Mouse (Mus musculus): Measurements from ENCODE around the gene Dnajb3.
A peak's percentile ranks its signal among the peaks of the same experiment; 100 is the strongest.
"Not testable (repeated sequence)": the region's sequence is repeated elsewhere in the genome, so short reads cannot be mapped to it uniquely, and the experiment has no call there.

The Dnajb3 gene

DNA sequence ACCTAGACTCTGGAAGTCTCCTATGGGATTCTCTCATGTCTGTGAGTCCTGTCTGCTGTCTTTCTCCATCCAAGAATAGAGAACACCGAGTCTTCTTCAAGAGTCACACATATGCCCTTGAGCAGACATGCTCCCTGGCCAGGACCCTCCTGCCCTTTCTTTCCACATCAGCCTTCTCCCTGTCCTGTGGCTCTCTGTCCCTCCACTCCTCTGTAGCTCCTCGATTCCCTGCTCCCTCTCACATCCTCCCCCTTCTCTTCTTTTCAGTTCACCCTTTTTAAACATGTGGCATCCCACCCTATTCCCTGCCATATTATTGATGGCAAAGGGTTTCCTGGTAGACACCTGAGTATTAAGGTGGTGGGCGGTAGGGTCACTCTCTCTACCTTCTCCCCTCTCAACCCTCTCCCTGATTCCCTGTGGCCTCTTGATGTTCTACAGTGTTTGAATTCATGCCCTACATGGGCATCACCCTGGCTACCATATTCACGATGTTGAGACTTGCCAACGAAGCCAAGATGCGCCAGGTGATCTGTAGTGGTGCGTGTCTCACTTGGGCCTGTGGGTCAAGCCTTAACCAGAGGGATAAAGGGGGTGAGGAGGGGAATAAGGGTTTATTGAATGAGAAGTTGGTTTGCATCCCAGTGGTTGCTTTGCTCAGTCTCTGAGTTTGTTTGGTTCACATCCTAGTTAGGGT is 26.4 kb upstream of the Dnajb3 start:
- DNase-seq = peak; percentile 8 to 9

DNA sequence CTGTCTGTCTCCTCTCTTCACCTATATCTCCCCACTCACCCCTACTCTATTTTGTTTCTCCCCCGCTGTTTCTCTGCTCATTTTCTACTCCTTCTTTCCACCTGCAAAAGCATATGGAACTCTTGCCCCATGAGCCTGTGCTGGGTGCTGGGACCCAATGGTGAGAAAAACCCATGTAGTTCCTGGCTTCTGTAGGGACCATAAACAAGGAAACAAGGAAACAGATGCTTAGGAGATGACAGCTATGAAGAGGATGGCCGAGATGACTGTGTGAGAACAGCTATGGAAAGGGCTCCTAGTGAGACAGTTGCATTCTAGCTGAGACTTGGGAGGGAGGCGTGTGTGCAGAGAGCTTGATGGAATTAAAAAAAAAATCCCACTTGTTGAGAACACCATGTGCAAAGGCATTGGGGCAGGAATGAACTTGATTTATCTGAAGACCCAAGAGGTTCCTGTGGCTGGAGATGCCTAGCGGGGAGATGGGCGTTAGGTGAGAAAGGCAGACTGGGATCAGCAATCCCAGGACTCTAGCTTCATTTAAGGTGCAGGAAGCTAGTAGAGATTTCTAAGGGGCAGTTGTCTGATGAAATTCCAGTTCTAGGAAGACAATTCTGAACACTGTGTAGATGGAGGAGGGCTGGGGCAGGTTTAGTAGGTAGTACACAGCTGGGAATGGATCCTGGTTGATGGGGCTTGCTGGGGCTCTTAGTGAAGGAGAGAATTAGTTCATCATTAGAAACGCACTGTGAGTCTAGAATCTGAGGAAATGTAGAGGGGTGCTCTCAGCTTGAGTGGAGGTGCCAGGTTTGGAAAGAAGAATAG is 25.6 kb upstream of the Dnajb3 start:
- peak; percentile 5 to 7 for DNase-seq

DNA sequence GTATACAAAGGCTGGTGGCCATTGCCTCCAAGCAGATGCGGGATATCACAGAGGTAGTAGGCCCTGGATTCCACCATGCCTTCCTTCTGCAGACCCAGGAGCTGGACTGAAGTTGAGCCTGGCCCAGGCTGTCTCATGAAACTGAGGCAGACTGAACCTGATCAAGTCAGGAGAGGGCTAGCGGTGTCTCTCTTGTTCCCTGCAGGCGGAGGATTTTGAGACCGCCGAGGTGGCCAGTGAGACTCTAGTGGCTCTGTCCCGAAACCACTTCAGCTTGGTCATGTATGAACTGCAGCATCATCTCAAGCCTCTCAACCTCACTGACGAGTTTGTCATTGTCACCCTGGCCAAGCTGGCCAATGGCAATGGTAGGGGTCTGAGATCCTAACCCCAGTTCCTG is 24.8 kb upstream of the Dnajb3 start:
- peak; percentile 6 to 14 for DNase-seq

DNA sequence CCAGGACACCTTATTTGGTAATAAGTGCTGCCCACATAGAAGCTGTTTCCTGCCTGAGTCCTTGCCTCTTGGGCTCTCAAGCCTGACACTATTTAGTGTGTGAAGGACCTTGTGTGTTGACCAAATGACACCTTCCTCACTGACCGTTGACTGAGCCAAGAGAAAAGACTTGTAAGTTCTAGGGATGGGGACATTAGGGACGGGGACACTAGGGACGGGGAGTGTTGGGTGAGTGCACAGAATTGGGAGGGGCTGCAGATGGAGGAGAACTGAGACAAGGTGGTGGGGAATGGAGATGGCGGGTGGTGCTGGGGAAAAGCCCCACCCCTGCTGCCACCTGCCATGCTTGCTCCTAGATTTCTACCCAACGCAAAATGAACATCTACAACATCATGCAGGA is 24.4 kb upstream of the Dnajb3 start:
- peak; percentile 4 to 12 for DNase-seq

DNA sequence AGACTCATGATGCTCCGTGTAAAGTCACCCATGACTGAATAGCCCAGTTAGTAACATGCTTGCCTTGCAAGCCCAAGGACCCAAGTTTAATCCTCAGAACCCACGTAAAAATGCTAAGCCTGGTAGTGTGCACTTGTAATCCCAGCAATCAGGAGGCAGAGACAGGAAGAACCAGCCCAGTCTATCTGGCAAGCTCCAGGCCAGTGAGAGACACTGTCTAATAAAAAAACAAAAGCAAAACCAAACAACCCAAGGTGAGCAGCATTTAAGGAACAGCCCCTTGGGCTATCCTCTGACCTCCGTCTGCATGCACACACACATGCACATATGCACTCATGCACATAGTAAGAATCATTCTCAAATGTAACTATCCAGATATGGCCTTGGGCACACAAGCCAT is 24.0 kb upstream of the Dnajb3 start:
- DNase-seq = peak in 1 of 2 experiments; percentile 6

DNA sequence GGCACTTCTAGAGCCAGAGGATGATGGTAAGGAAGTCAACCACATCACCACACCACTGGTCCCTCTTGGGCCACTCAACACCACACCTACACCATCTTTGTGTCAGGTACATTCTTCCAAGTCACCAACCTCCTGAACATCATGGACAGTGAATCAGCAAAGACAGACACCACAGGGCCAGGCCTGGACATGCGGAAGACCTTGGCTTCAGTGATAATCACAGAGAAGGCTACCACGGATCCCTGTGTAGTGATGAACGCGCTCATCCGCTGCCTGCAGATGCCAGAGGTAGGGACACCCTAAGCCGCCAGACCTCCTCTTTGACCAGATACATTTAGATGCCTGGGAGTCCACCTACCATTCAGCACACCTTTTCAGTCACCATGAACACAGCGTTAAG is 22.5 kb upstream of the Dnajb3 start:
- DNase-seq = peak; percentile 10 to 16

DNA sequence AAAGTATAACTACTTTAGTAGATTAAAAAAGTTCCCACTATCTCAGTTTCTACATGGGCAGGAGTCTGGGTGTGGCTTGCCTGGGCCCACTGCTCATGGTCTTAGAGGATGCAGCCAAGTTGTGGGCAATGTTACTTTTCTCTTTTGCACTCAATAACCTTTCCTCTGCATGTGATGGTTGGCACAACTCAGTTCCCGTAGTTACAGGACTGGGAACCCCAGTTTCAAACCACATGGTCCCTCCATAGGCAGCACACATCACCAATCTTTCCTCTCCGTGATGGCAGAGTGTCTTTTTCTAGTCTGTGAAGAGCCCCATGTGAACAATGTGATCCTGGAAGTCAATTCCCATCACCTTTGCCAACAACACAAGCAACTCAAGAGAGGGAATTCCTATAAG is 21.9 kb upstream of the Dnajb3 start:
- DNase-seq = peak in 1 of 2 experiments; percentile 6

DNA sequence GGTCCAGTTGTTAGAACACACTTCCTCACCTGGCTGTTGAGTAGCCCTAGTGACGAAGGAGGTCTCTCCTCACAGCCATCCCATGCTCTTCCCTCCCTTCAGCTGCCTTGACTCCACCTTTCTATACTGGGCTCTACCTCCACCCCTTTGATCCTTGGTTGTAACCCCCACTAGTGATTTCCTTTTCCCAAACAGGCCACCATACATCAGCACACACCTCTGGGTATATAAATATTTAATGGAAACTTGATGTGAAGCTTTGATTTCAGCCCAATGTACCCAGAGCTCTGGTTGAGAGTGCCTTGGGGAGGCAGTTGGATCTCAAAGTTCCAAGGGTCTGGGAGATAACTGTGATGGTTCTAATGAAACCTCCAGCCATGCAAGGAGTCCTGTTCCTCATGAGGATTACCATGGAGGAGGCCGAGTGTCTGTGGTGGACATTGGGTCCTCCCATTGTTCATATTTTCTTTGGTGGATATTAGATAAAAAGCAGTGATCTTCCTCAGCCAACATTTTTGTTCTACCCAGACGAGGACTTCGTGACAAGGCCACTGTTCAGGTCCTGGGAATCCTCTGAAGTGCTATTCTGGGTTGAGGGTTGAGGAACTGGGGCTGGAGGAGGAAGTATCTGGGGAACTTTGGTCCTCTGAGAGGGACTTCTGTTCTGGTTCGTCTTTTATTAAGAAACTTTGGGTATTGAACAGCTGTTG is 21.2 kb upstream of the Dnajb3 start, which contains the start of gene Mroh2a:
Gene Mroh2a (plus strand): TSS at position 317 of the 710 bp plus-strand sequence.
- peak in 1 of 2 experiments; percentile 26 for DNase-seq

DNA sequence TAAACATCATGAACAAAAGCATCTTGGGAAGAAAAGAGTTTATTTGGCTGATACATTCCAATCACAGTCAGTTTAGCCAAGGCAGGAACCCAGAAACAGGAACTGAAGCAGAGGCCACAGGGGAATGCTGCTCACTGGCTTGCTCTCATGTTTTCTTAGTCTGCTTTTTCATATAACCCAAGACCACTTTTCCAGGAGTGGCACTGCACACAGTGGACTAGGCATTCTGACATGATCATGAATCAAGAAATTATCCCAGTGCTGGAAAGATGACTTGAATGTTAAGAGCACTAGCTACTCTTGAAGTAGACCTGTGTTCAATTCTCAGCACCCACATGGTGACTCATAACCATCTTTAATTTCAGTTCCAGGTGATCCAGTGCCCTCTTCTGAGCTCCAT is 20.2 kb upstream of the Dnajb3 start:
- no peak for DNase-seq

DNA sequence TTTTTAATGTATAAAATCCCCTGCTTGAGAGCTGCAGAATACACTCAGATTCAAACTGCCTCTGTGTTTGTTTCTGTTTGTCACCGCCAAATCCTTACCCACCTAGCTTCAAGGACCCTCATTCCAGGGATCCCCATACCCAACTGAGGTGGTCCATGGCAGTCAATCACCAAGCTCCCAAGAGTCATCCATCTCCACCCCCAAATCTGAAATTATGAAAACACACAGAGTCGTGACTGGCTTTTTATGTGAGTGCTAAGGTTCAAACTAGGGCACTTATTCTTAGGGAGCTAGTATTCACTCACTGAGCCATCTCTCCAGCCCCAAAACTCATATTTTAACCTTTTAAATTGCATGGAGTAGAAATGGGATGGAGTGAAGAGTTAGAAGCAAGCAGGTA is 19.7 kb upstream of the Dnajb3 start:
- DNase-seq = not testable (repeated sequence)

DNA sequence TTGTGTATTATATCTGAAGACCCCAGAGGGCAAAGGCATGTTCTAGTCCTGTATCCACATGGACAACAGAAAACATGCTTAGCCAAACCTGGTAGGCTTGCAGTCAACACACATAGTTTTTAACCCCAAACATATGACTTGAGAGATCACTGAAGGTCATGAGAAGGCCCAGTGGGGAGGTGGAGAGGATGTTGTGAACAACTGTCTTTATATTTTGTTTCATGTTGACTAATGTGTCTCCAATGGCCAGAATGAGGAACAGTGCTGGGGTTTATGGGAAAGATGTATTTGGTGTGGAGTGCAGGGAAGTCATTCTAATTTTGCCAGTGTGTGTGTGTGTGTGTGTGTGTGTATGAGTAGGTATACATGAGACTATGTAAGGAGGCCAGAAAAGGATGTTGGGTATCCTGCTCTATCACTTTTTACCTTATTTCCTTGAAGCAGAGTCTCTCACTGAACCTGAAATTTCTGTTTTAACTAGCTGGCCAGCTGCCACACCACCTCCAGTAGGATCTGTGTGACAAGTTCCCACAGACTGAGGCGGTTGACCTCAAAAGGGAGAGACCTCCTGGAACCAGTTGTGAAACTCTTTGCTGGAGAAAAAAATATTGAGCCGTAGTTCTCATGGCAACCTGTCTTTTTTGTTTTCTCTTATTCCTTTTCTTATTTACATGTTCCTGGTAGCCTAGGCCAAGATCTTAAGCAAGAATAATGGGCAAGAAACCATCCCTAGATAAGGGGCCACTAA is 18.6 kb upstream of the Dnajb3 start:
- no peak for DNase-seq

DNA sequence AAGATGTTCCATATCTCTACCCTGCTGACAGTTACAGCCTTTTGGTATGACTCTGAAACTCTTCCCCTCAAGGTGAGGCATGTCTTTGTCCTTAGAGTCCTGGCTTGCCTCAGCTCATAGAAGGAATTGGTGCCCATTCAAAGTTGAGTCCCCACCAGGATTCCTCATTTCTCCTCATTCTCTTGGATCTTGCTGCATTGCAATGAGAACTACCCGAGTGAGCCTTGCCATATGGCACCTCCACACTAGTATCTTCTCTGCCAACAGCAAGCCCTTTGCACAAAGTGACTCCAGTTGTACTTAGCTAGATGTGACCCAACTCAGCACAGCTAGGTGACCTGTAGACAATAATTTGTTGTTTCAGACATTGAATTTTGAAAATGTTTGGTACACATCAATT is 18.0 kb upstream of the Dnajb3 start:
- DNase-seq = no peak

DNA sequence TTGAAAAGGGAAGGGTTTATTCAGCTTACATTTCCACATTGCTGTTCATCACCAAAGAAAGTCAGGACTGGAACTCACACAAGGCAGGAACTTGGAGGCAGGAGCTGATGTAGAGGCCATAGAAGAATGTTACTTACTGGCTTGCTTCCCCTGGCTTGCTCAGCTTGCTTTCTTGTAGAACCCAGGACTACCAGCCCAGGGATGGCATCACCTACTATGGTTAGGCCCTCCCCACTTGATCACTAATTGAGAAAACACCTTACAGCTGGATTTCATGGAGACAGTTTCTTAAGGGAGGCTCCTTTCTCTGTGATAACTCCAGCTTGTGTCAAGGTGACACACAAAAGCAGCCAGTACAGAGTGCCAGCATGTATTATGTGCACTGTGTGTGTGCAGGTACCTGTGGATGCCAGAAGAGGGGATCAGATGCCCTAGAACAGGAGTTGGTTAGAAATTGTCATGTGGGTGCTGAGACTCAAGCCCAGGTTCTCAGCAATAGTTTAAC is 17.5 kb upstream of the Dnajb3 start:
- peak in 1 of 2 experiments; percentile 6 for DNase-seq

DNA sequence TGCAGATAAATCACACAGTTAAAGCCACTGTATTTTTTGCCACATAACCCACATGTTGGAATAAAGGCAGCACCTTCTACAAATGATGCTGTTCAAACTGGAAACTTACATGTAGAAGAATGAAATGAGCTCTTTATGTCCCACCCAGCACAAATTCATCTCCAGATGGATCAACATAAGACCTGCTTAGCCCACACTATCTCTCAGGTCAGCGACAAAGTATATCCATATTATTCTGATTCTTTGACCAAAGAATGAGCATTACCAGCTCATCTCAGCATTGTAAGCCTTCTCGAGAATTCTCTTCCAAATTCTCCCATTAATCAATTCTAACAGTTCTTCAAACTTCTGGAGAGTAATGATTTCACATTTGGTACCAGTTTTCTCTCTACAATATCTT is 16.6 kb upstream of the Dnajb3 start:
- no peak for DNase-seq

DNA sequence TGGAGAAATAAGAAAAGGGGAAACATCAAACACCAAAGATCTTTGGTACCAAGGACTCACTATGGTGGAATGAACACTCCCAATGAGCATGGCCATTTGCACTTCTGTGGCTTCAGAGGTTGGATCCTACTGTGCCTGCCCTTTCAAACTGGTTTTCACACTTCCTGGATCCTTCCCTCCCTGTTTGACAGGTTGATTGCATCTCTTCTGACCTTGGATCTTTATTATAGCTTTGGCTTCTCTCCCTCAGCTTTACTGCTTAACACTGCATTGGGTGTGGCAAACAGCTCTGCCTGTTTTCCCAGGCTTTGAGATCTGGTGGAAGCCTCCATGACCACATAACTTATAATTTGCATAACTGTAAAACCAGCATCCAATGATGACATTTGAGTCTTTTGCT is 14.8 kb upstream of the Dnajb3 start:
- DNase-seq = no peak

DNA sequence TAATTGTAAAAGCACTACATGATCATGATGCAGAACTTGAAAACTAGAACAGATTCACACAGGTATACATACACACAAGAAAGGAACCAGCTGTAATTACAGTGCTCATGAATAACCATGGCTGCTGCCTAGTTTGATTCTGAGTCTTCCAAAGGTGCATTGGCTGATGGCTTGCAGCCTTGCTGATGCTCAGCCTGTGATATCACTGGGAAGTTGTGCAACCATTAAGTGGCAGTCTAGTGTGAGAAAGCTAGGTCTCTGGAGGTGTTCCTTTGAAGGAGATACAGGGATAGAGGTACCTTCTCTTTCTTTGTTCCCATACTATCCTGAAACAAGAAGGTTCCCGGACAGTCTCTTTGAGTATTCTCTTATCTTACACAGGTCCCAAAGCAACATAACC is 13.5 kb upstream of the Dnajb3 start:
- DNase-seq = no peak

DNA sequence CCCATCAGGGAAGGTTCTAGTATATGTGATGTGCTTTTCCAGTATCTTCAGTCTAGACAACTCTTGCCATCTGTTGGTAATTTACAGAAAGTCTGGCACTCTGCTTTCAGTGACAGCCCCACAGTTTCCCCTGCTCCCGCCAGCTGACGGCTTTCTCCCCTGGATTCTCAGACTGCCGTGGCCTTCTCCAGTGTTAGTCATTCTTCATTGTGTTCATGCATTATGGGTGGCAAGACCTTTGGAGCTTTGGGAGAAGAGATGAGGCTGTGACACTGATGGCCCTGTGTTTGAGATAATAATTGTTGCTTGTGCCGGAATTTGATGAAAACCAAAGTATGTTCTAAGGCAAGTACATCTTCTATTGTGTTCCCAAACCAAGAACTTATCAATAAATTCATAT is 13.0 kb upstream of the Dnajb3 start:
- DNase-seq = no peak

DNA sequence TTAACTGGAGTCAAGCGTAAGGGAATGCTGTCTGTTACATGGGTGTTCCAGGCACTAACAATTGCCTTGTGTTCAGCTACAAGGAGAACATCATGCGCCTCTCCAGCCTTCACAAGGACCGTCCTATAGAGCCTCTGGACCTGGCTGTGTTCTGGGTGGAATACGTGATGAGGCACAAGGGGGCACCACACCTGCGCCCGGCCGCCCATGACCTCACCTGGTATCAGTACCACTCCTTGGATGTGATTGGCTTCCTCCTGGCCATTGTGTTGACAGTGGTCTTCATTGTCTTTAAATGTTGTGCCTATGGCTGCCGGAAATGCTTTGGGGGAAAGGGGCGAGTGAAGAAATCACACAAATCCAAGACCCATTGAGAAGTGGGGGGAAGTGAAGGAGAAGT is 12.5 kb upstream of the Dnajb3 start:
- no peak for DNase-seq

DNA sequence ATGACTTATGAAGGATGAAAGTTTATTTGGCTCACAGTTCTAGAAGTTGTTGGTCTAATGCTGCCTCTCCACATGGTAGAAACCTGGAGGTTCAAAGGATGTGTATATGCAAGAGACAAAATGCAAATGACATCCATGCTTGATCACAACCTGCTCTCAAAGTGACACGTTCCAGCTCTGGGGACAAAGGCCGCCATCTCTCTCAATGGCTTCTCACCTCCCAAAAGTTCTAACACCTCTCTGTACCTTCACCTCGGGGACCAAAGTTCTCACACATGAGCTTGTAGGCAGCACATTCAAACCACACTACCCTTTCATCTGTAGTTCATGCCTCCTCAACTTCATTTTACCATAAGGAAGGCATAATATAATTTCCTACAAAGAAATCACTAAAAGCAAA is 12.0 kb upstream of the Dnajb3 start:
- DNase-seq = no peak

DNA sequence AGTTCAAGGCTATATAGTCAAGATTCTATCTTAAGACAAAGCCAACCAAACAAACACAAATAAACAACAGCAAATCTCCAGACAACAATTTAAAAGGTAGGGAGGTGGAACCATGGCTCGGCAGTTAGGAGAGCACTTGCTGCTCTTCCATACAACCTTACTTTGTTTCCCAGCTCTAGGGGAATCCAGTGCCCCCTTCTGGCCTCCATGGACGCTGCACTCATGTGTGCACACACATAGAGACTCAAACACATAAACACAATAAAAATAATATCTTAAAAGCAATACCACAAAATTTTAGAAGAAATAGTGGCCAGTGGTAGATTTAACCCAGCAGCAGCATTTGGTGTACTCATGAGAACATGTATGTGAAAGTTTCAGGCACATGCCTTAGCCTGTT is 11.6 kb upstream of the Dnajb3 start:
- no peak for DNase-seq

DNA sequence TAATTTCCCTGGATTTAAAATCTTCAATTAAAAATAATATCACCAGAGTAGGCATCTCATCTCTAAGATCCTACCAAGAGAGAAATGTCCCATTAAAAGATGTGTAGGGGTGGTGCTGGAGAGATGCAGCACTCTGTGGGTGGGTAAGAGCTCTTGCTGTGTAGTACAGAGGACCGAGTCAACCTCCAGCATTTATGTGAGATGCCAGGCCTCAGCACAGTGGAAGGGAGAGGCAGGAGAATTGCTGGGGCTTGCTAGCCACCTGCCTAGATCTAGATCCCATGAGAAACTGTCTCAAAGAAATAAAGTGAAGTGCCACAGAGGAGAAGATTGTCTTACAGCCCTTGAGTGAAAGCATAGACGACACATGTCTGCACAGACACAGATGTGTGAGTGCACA is 11.0 kb upstream of the Dnajb3 start:
- DNase-seq = no peak

DNA sequence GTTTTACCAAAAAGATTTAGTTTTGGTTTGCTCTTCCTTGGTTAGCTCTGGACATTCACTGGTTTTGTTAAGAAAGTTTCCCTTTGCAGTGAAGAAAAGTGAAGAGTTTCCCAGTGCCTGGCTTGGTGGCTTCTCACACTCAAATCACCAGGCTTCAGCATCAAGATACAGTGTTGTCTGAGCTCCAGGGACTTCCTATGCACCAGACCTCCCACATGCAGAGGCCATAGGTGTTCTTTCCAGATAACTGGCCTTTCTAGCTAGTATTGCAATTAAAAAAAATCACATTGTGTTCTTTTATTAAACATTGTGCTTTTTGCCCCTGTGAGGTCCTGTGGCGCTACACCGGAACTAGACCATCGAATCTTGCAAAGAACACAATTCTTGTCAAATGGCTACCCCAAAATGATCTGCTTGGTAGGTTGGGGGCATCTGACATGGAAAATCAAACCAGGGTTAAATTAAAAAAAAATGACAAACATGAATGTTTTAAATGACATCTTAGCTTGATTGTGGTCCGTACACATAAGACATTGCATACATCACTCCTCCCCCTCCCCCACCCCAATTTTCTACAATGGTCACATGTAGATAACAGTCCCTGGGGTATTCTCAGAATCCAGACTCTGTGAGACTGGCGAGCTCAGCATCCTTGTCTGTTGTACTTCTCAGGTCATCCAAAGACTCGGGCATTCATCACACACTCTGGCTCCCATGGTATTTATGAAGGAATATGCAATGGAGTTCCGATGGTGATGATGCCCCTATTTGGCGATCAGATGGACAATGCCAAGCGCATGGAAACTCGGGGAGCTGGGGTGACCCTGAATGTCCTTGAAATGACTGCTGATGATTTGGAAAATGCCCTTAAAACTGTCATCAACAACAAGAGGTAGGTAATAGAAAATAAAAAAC is 10.1 kb upstream of the Dnajb3 start:
- DNase-seq = no peak

Data from spleen, adult 18-20 months (tissue).